Mouse (Mus musculus) embryonic facial prominence, embryonic 13.5 days (tissue): Measurements from ENCODE around the gene Synm. TPM values are rescaled to one million over a fixed set of nuclear protein-coding genes. Genes with fewer than 3 reads are reported as not detected.
A peak's percentile ranks its signal among the peaks of the same experiment; 100 is the strongest.

Experiments
- ATAC-seq: fragments of 200-750 bp; cut with Nextera tagmentation; 2 replicates; pipeline ENCODE4 v1.8.0; 2017; ENCODE audit warnings: low read depth; ENCODE audit not compliant: insufficient number of reproducible peaks, insufficient read depth, low FRiP score, low TSS enrichment
- H3K27ac ChIP-seq: fragments of 300-500 bp; sonication (generic); 2 replicates; pipeline ENCODE4 v1.5.1; 2015; ENCODE audit warnings: moderate library complexity, mild to moderate bottlenecking, inconsistent platforms
- H3K27me3 ChIP-seq: fragments of 300-500 bp; sonication (generic); 2 replicates; pipeline ENCODE4 v1.6.1; 2015; ENCODE audit warnings: mild to moderate bottlenecking, inconsistent platforms
- H3K36me3 ChIP-seq: fragments of 300-500 bp; sonication (generic); 2 replicates; pipeline ENCODE4 v1.6.1; 2015; ENCODE audit warnings: mild to moderate bottlenecking, inconsistent platforms
- H3K4me1 ChIP-seq: fragments of 300-500 bp; sonication (generic); 2 replicates; pipeline ENCODE4 v1.6.1; 2015; ENCODE audit warnings: inconsistent platforms
- H3K4me2 ChIP-seq: fragments of 300-500 bp; sonication (generic); 2 replicates; pipeline ENCODE4 v1.6.1; 2015; ENCODE audit warnings: moderate library complexity, mild to moderate bottlenecking, inconsistent platforms
- H3K4me3 ChIP-seq: fragments of 300-500 bp; sonication (generic); 2 replicates; pipeline ENCODE4 v1.5.1; 2015; ENCODE audit warnings: mild to moderate bottlenecking, inconsistent platforms
- H3K9ac ChIP-seq: fragments of 300-500 bp; sonication (generic); 2 replicates; pipeline ENCODE4 v1.6.1; 2015; ENCODE audit warnings: mild to moderate bottlenecking, inconsistent platforms
- H3K9me3 ChIP-seq: fragments of 300-500 bp; sonication (generic); 2 replicates; pipeline ENCODE4 v1.6.1; 2016; ENCODE audit warnings: inconsistent platforms
- WGBS: fragments of 180-500 bp; shearing (Covaris S2); methylation state at CpG from one replicate; pipeline ENCODE4 v1.1.7; 2015; ENCODE audit warnings: mixed read lengths; 5-methylcytosine and 5-hydroxymethylcytosine counted together
- polyA plus RNA-seq: library from polyadenylated mRNA; unstranded; fragments of >200 nt; fragmentation: Nextera tagmentation; extraction: Ambion mirVana; gene quantifications from 2 replicates; pipeline ENCODE4 v1.2.1, GENCODE M21; 2015

Synm gene
- polyA plus RNA-seq, 1 experiment from 2014 or later: 0.79 TPM

GRCm38 (mm10) chr7:67717520-67717919 lies 42.0 kb downstream of the Synm start:
- H3K36me3 ChIP-seq: peaks cover 55% of the 10 kb centered on the region
- H3K4me3 ChIP-seq: no peak overlapping the region
- H3K27me3 ChIP-seq: no peaks in the 10 kb centered on the region
- WGBS: 90% methylated on average over 3 of the region's 3 CpGs
- H3K9me3 ChIP-seq: peaks cover 4% of the 10 kb centered on the region; the same call in 1 of the 2 replicates
- ATAC-seq: no peak
- no peak overlapping the region for H3K9ac ChIP-seq
- no peak overlapping the region for H3K27ac ChIP-seq
- no peak overlapping the region for H3K4me2 ChIP-seq
- H3K4me1 ChIP-seq: peaks cover 20% of the 10 kb centered on the region

GRCm38 (mm10) chr7:67716925-67717324 lies 42.6 kb downstream of the Synm start:
- Histone ChIP-seq H3K4me2 (no peak overlapping the region), H3K9me3 (peaks cover 4% of the 10 kb centered on the region; the same call in 1 of the 2 replicates), H3K9ac (no peak overlapping the region), H3K4me1 (peaks cover 20% of the 10 kb centered on the region), H3K27me3 (no peaks in the 10 kb centered on the region), H3K27ac (no peak overlapping the region), H3K4me3 (no peak overlapping the region), H3K36me3 (peaks cover 61% of the 10 kb centered on the region)
- no peak for ATAC-seq
- 87% methylated on average over 10 of the region's 10 CpGs for WGBS

- peaks cover 20% of the 10 kb centered on the region for H3K4me1 ChIP-seq
- no peak overlapping the region for H3K4me3 ChIP-seq
- H3K9me3 ChIP-seq: peaks cover 4% of the 10 kb centered on the region; the same call in 1 of the 2 replicates
- no peaks in the 10 kb centered on the region for H3K27me3 ChIP-seq
- H3K4me2 ChIP-seq: no peak overlapping the region
- H3K9ac ChIP-seq: no peak overlapping the region
- H3K27ac ChIP-seq: no peak overlapping the region
- peak; percentile 48; the same call in 1 of the 2 replicates for ATAC-seq
- WGBS: 81% methylated on average over 10 of the region's 11 CpGs
- peaks cover 66% of the 10 kb centered on the region for H3K36me3 ChIP-seq
Observed at GRCm38 (mm10) chr7:67716213-67716878, 43.2 kb downstream of the Synm start.

- no peak for ATAC-seq
- Histone ChIP-seq H3K4me2 (no peak overlapping the region), H3K27ac (peak overlapping the region; percentile 33; the same call in 1 of the 2 replicates), H3K9me3 (peaks cover 4% of the 10 kb centered on the region; the same call in 1 of the 2 replicates), H3K4me1 (peaks cover 20% of the 10 kb centered on the region), H3K27me3 (no peaks in the 10 kb centered on the region), H3K36me3 (peaks cover 68% of the 10 kb centered on the region), H3K4me3 (no peak overlapping the region), H3K9ac (no peak overlapping the region)
- WGBS: 51% methylated on average over 7 of the region's 7 CpGs
Observed at GRCm38 (mm10) chr7:67715176-67715575, 44.4 kb downstream of the Synm start.

- no peaks in the 10 kb centered on the region for H3K27me3 ChIP-seq
- H3K4me1 ChIP-seq: peaks cover 20% of the 10 kb centered on the region
- H3K36me3 ChIP-seq: peaks cover 67% of the 10 kb centered on the region
- H3K27ac ChIP-seq: no peak overlapping the region; the same call in 1 of the 2 replicates
- peak overlapping the region; percentile 51; the same call in 1 of the 2 replicates for H3K9ac ChIP-seq
- H3K4me3 ChIP-seq: no peak overlapping the region
- no peak for ATAC-seq
- no peak overlapping the region for H3K4me2 ChIP-seq
- WGBS: 46% methylated on average over 19 of the region's 19 CpGs
- peaks cover 4% of the 10 kb centered on the region; the same call in 1 of the 2 replicates for H3K9me3 ChIP-seq
Observed at GRCm38 (mm10) chr7:67713820-67714510, 45.6 kb downstream of the Synm start.

GRCm38 (mm10) chr7:67710216-67710615 lies 49.3 kb downstream of the Synm start:
- Histone ChIP-seq H3K4me1 (peaks cover 15% of the 10 kb centered on the region), H3K27ac (no peak overlapping the region), H3K36me3 (peaks cover 55% of the 10 kb centered on the region), H3K9ac (no peak overlapping the region), H3K27me3 (no peaks in the 10 kb centered on the region), H3K9me3 (peaks cover 4% of the 10 kb centered on the region; the same call in 1 of the 2 replicates), H3K4me2 (no peak overlapping the region), H3K4me3 (no peak overlapping the region)
- no peak for ATAC-seq
- WGBS: 88% methylated on average over 7 of the region's 7 CpGs

- peaks cover 67% of the 10 kb centered on the region for H3K36me3 ChIP-seq
- H3K27ac ChIP-seq: no peak overlapping the region
- no peak for ATAC-seq
- H3K9ac ChIP-seq: no peak overlapping the region
- no peak overlapping the region for H3K4me3 ChIP-seq
- H3K9me3 ChIP-seq: peaks cover 4% of the 10 kb centered on the region; the same call in 1 of the 2 replicates
- WGBS: 82% methylated on average over 6 of the region's 6 CpGs
- H3K27me3 ChIP-seq: no peaks in the 10 kb centered on the region
- H3K4me2 ChIP-seq: no peak overlapping the region
- no peaks in the 10 kb centered on the region for H3K4me1 ChIP-seq
Observed at GRCm38 (mm10) chr7:67708160-67708559, 51.4 kb downstream of the Synm start.

- ATAC-seq: no peak
- H3K4me3 ChIP-seq: no peak overlapping the region
- H3K9me3 ChIP-seq: no peaks in the 10 kb centered on the region
- no peaks in the 10 kb centered on the region for H3K27me3 ChIP-seq
- no peak overlapping the region for H3K4me2 ChIP-seq
- WGBS: 72% methylated on average over 17 of the region's 17 CpGs
- H3K36me3 ChIP-seq: peaks cover 63% of the 10 kb centered on the region
- no peaks in the 10 kb centered on the region for H3K4me1 ChIP-seq
- no peak overlapping the region for H3K9ac ChIP-seq
- no peak overlapping the region for H3K27ac ChIP-seq
Observed at GRCm38 (mm10) chr7:67701252-67701914, 58.2 kb downstream of the Synm start.

GRCm38 (mm10) chr7:67700846-67701245 lies 58.7 kb downstream of the Synm start:
- Histone ChIP-seq H3K9me3 (no peaks in the 10 kb centered on the region), H3K9ac (no peak overlapping the region), H3K4me2 (no peak overlapping the region), H3K4me3 (no peak overlapping the region), H3K4me1 (no peaks in the 10 kb centered on the region), H3K36me3 (peaks cover 62% of the 10 kb centered on the region), H3K27ac (no peak overlapping the region), H3K27me3 (no peaks in the 10 kb centered on the region)
- ATAC-seq: no peak

- WGBS: 93% methylated on average over 4 of the region's 4 CpGs
- H3K27me3 ChIP-seq: no peaks in the 10 kb centered on the region
- no peak overlapping the region for H3K4me2 ChIP-seq
- H3K4me1 ChIP-seq: no peaks in the 10 kb centered on the region
- no peaks in the 10 kb centered on the region for H3K9me3 ChIP-seq
- H3K27ac ChIP-seq: no peak overlapping the region
- no peak for ATAC-seq
- peaks cover 58% of the 10 kb centered on the region for H3K36me3 ChIP-seq
- no peak overlapping the region for H3K9ac ChIP-seq
- H3K4me3 ChIP-seq: no peak overlapping the region
Observed at GRCm38 (mm10) chr7:67699301-67699700, 60.2 kb downstream of the Synm start.

GRCm38 (mm10) chr7:67697892-67698630 lies 61.5 kb downstream of the Synm start:
- Histone ChIP-seq H3K9me3 (no peaks in the 10 kb centered on the region), H3K27ac (no peak overlapping the region), H3K4me1 (no peaks in the 10 kb centered on the region), H3K36me3 (peaks cover 56% of the 10 kb centered on the region), H3K4me3 (no peak overlapping the region), H3K27me3 (no peaks in the 10 kb centered on the region), H3K4me2 (no peak overlapping the region), H3K9ac (no peak overlapping the region)
- ATAC-seq: no peak
- 95% methylated on average over 28 of the region's 28 CpGs for WGBS
